Mouse (Mus musculus) adrenal gland, adult 2 months (tissue): ENCODE measurements around the gene Lasp1. TPM values are rescaled to one million over a fixed set of nuclear protein-coding genes. Genes with fewer than 3 reads are reported as not detected.
A peak's percentile ranks its signal among the peaks of the same experiment; 100 is the strongest.

Experiments
- DNase-seq: peaks from one replicate; pipeline ENCODE4 v3.0.0; 2021
- polyA plus RNA-seq: library from polyadenylated mRNA; depleted of rRNA; stranded (reverse); fragments of >200 nt; gene quantifications from 2 replicates; pipeline ENCODE4 v1.2.3, GENCODE M21; 2012; rRNA removed
- total RNA-seq, 2 experiments: library from RNA; stranded (reverse); gene quantifications; 2 replicates each; pipeline ENCODE4 v1.2.3; 2021

Lasp1 gene
- total and polyA plus RNA-seq, 3 experiments, result 118 to 172 (median 127) TPM

DNA sequence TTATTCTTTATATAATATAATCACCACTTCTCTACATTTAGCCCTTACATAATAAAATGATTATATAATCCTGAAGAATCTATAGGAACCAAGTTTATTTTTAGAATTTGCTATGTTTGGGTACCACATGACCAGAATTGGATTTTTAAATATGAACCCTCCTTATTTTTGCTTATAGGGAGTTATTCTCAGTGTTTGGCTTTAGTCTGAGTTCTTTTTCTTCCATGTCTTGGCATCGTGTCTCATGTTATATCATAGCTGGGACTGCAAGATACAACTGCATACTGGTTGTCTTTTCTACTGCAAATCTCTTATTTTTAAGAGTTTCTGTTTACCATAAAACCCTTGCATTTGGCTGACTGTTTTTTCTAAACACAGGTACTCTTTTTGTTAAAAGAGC is 75.6 kb downstream of the Lasp1 start:
- no peak for DNase-seq

DNA sequence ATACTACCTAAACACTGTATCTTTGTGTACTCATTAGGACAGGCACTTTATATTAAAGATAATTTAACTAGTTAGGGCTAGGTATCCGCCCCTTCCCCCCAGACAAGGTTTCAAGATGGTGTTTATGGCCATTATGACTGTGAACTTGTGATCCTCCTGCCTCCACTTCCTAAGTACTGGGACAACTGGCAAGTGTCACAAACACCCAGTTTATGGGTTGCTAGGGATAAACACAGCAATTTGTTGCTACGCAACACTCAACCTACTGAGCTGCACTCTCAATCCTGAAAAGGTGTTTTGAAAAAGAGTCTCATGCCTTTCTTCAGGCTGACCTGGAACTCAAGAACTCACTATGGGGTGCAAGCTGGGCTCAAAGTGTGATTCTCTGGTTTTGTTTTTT is 78.5 kb downstream of the Lasp1 start:
- DNase-seq, result no peak

DNA sequence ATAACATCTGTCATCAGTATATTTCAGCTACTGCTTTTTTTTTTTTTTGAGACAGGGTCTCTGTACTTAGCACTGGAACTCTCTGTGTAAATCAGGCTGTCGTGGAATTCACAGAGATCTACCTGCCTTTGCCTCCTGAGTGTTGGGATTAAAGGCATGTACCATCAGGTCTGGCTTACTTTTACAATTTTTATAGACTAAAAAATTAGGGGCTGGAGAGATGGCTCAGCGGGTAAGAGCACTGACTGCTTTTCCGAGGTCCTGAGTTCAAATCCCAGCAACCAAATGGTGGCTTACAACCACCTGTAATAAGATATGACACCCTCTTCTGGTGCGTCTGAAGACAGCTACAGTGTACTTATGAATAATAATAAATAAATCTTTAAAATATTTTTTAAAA is 81.6 kb downstream of the Lasp1 start:
- no peak for DNase-seq

DNA sequence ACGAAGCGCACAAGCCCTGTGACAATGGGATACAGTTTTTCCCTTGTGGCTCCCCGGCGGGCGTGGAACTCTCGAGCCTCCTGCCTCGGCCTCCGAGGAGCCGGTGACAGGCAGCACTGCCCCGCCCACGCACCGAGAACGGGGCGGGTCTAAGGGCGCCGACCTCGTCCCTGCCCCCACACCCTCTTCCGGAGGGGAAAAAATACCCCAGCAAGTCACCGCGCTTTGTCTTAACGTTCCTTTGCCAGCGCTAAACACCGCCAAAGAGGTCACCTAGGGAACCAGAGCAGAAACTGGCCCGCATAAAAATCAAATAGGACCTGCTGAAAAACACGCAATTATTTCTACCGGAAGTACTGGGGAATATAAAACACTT is 84.7 kb downstream of the Lasp1 start:
- DNase-seq, result peak; percentile 84

GRCm38 (mm10) chr11:97883918-97884600 is 85.3 kb downstream of the Lasp1 start, which contains the start of gene Fbxo47:
Gene Fbxo47 (minus strand): TSS chr11:97884154.
- peak; percentile 98 for DNase-seq

DNA sequence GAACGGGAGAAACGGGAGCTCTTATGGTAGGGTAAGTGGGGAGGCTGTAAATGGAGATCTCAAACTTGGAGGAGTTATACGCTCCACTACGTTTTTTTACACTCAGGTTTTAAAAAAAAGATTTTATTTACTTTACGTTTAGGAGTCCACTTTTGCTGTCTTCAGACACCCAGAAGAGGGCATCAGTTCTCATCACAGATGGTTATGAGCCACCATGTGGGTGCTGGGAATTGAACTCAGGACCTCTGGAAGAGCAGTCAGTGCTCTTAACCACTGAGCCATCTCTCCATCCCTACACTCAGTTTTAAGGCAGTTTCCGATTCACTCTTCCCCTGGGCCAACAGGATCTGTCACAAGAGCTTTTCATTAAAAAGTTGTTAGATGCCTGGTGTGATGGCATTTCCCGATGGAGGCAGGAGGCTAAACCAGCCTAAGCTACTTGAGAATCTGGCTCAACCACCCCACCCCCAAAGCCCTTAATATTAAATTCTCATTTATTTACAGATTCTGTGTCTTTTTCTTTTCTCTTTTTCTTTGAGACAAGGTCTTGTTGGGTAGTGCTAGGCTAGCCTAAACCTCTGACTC is 85.9 kb downstream of the Lasp1 start:
- no peak for DNase-seq

DNA sequence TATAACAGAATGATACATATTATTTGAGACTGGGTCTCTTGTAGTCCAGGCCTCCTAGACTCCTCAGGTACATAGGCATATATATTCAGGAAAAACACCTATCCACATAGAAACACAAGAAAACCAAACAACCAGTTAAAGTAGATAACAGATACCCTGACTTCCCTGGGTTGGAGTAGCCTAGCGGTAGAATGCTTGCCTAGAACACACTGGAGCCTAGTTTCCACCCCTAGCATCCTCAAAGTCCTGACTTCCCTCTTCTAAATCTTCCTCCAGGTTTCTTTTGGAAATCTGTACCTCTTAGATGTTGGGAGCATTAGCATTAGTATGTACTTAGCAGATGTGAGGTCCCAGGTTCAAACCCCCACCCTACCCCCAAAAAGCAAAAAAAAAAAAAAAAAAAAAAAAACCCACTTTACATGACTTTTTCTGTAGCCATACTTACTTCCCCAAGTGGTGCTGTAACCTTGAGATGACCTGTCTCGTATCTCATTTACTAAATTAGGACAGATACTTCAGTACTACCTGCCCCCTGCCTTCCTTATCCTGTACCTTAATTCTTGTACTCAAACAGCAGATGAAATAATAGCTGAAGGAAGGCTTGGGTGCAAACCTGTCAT is 86.6 kb downstream of the Lasp1 start:
- DNase-seq, result no peak

Other genes with a start within 250 kb of the Lasp1 start
- gene Srcin1, start 222.8 kb upstream of the Lasp1 start, total RNA-seq, result 10 to 100 TPM; 11.2 to 13.9 TPM
- 13.8 and 17.9 TPM in 2 replicates for gene Srcin1, start 222.8 kb upstream of the Lasp1 start, polyA plus RNA-seq
- gene Epop, start 169.3 kb upstream of the Lasp1 start, total RNA-seq, result 1 to 10 TPM; 2.0 to 6.8 TPM
- 10.6 and 16.2 TPM in 2 replicates for gene Epop, start 169.3 kb upstream of the Lasp1 start, polyA plus RNA-seq
- gene Mllt6, start 135.6 kb upstream of the Lasp1 start, total RNA-seq, result 10 to 100 TPM; 30.6 to 51.2 TPM
- 73.0 and 85.8 TPM in 2 replicates for gene Mllt6, start 135.6 kb upstream of the Lasp1 start, polyA plus RNA-seq
- gene Cisd3, start 113.2 kb upstream of the Lasp1 start, total RNA-seq, result 100 to 1,000 TPM; 183 to 265 TPM
- gene Cisd3, start 113.2 kb upstream of the Lasp1 start, polyA plus RNA-seq, result 61.6 and 66.4 TPM in 2 replicates
- 10 to 100 TPM; 19.8 to 26.1 TPM for gene Pcgf2, start 98.5 kb upstream of the Lasp1 start, total RNA-seq
- gene Pcgf2, start 98.5 kb upstream of the Lasp1 start, polyA plus RNA-seq, result 89.5 and 107 TPM in 2 replicates
- 100 to 1,000 TPM; 224 to 239 TPM for gene Psmb3, start 95.6 kb upstream of the Lasp1 start, total RNA-seq
- gene Psmb3, start 95.6 kb upstream of the Lasp1 start, polyA plus RNA-seq, result 247 and 261 TPM in 2 replicates
- gene Pip4k2b, start 54.3 kb upstream of the Lasp1 start, total RNA-seq, result 10 to 100 TPM; 26.9 to 27.2 TPM
- gene Pip4k2b, start 54.3 kb upstream of the Lasp1 start, polyA plus RNA-seq, result 12.8 and 14.7 TPM in 2 replicates
- 10 to 100 TPM; 17.5 to 28.9 TPM for gene Cwc25, start 32.4 kb upstream of the Lasp1 start, total RNA-seq
- 5.1 and 6.5 TPM in 2 replicates for gene Cwc25, start 32.4 kb upstream of the Lasp1 start, polyA plus RNA-seq
- gene 1700001P01Rik, start 23.1 kb upstream of the Lasp1 start, total RNA-seq, result under 1 TPM in 1 of 2 experiments, not detected in 1; 0.49 TPM
- gene 1700001P01Rik, start 23.1 kb upstream of the Lasp1 start, polyA plus RNA-seq, result not detected in 2 replicates
- 100 to 1,000 TPM; 700 to 846 TPM for gene Rpl23, start 16.6 kb upstream of the Lasp1 start, total RNA-seq
- 13.7 and 14.2 TPM in 2 replicates for gene Rpl23, start 16.6 kb upstream of the Lasp1 start, polyA plus RNA-seq
- gene B230217C12Rik, start 41.8 kb downstream of the Lasp1 start, total RNA-seq, result 1 to 10 TPM; 2.9 to 4.6 TPM
- 1.8 and 2.5 TPM in 2 replicates for gene B230217C12Rik, start 41.8 kb downstream of the Lasp1 start, polyA plus RNA-seq
- gene Fbxo47, start 85.2 kb downstream of the Lasp1 start, total RNA-seq, result 1 to 10 TPM in 1 of 2 experiments, under 1 TPM in 1; 0.78 to 1.0 TPM
- 0.21 TPM in 1 of 2 replicates, not detected in the other for gene Fbxo47, start 85.2 kb downstream of the Lasp1 start, polyA plus RNA-seq
- 10 to 100 TPM; 17.5 to 22.2 TPM for gene Plxdc1, start 187.4 kb downstream of the Lasp1 start, total RNA-seq
- gene Plxdc1, start 187.4 kb downstream of the Lasp1 start, polyA plus RNA-seq, result 11.0 and 13.7 TPM in 2 replicates
- 1 to 10 TPM in 1 of 2 experiments, under 1 TPM in 1; 0.29 to 1.2 TPM for gene Arl5c, start 197.2 kb downstream of the Lasp1 start, total RNA-seq
- 0.43 and 0.87 TPM in 2 replicates for gene Arl5c, start 197.2 kb downstream of the Lasp1 start, polyA plus RNA-seq
- gene Cacnb1, start 224.0 kb downstream of the Lasp1 start, total RNA-seq, result 1 to 10 TPM; 6.9 to 9.6 TPM
- gene Cacnb1, start 224.0 kb downstream of the Lasp1 start, polyA plus RNA-seq, result 14.4 and 14.5 TPM in 2 replicates
- gene Rpl19, start 227.7 kb downstream of the Lasp1 start, total RNA-seq, result 1,000 to 10,000 TPM; 1,223 to 1,284 TPM
- 128 and 129 TPM in 2 replicates for gene Rpl19, start 227.7 kb downstream of the Lasp1 start, polyA plus RNA-seq